Mouse (Mus musculus) Patski (cell line): Measurements from ENCODE around the gene Rab21. TPM values are rescaled to one million over a fixed set of nuclear protein-coding genes. Genes with fewer than 3 reads are reported as not detected.

Source experiments
- ATAC-seq: fragments of 100-300 bp; one replicate; pipeline ENCODE4 v1.8.0; 2021
- CTCF ChIA-PET: fragments of 350-600 bp; sonication (Branson Sonifier 250); formaldehyde crosslinking; loops from one replicate; lab custom pipeline; 2022; ENCODE audit warnings: inconsistent platforms; lab: Charles Lee
- POLR2A ChIA-PET: fragments of 350-600 bp; sonication (Branson Sonifier 250); formaldehyde crosslinking; loops from one replicate; lab custom pipeline; 2022; ENCODE audit warnings: antibody characterized with exemption, inconsistent platforms; lab: Charles Lee
- DNase-seq: peaks from one replicate; pipeline ENCODE4 v3.0.0-alpha.2; 2011; ENCODE audit warnings: low read depth, low spot score
- H3K27me3 ChIP-seq: fragments of 371-371 bp; one replicate; pipeline ENCODE4 v1.5.1; 2021
- CTCF ChIP-seq: fragments of 100-300 bp; IDR thresholded peaks from one replicate; pipeline ENCODE4 v1.5.1; 2021
- in situ Hi-C: fragments of 300-500 bp; cut with MboI; formaldehyde crosslinking; loops from 3 replicates; pipeline ENCODE4 v1.11.1; 2018; ENCODE audit warnings: low pct_unique_long_range_greater_than_20kb, mixed read lengths
- polyA plus RNA-seq: library from polyadenylated mRNA; unstranded; gene quantifications from one replicate; pipeline ENCODE4 v1.2.3, GENCODE M21; 2021

The Rab21 gene
- 58.2 TPM for polyA plus RNA-seq

GRCm38 (mm10) chr10:115315473-115316171 is at the start of gene Rab21:
TSS of gene Rab21 (minus strand) at chr10:115315594.
- CTCF ChIA-PET = interaction anchor here (1.0 kb wide), 2 partner anchors 54 to 91 kb away, joined by 3 read pairs; no protein-coding TSS in a partner anchor
- ATAC-seq = peak; percentile 92
- TF ChIP-seq CTCF = no peak
- POLR2A ChIA-PET = interaction anchor here (0.7 to 1.6 kb wide), 6 partner anchors 10 to 71 kb away, joined by 3 to 5 read pairs (median 3); partner anchors contain the start of gene Tmem19
- peak; percentile 62 for DNase-seq
- H3K27me3 ChIP-seq = no peaks in the 10 kb centered on the region
- in situ Hi-C loops = no loop called here

GRCm38 (mm10) chr10:115363151-115363550 is 47.8 kb upstream of the Rab21 start:
- POLR2A ChIA-PET = interaction anchor here (1.5 to 1.7 kb wide), 2 partner anchors 21 to 48 kb away, joined by 4 to 7 read pairs; partner anchors contain the start of genes Rab21, Thap2 and Zfc3h1
- DNase-seq = no peak
- no peak for ATAC-seq
- H3K27me3 ChIP-seq = no peaks in the 10 kb centered on the region
- TF ChIP-seq CTCF = no peak
- in situ Hi-C loops = no loop called here
- CTCF ChIA-PET = interaction anchor here (1.1 to 1.7 kb wide), 2 partner anchors 10 to 19 kb away, joined by 3 to 6 read pairs; no protein-coding TSS in a partner anchor

GRCm38 (mm10) chr10:115362623-115362964 is 47.2 kb upstream of the Rab21 start:
- CTCF ChIA-PET = interaction anchor here (1.1 to 1.7 kb wide), 2 partner anchors 9 to 20 kb away, joined by 3 to 6 read pairs; no protein-coding TSS in a partner anchor
- TF ChIP-seq CTCF = no peak

GRCm38 (mm10) chr10:115361840-115362622 is 46.6 kb upstream of the Rab21 start, which contains the start of gene Tmem19:
TSS of gene Tmem19 (minus strand) at chr10:115362501.
- H3K27me3 ChIP-seq = no peaks in the 10 kb centered on the region
- ChIA-PET POLR2A (interaction anchor here (1.5 to 1.7 kb wide), 2 partner anchors 23 to 47 kb away, joined by 4 to 7 read pairs; partner anchors contain the start of genes Rab21, Thap2 and Zfc3h1), CTCF (interaction anchor here (1.1 to 1.7 kb wide), 2 partner anchors 9 to 21 kb away, joined by 3 to 6 read pairs; no protein-coding TSS in a partner anchor)
- ATAC-seq = peak; percentile 98
- in situ Hi-C loops = no loop called here
- TF ChIP-seq CTCF = no peak
- peak; percentile 69 for DNase-seq

More at GRCm38 (mm10) chr10:115362623-115362964, 47.2 kb upstream of the Rab21 start:
- ATAC-seq (peak; percentile 26), DNase-seq (no peak)
- in situ Hi-C loops = no loop called here
- no peaks in the 10 kb centered on the region for H3K27me3 ChIP-seq
- POLR2A ChIA-PET = interaction anchor here (1.5 to 1.7 kb wide), 2 partner anchors 22 to 47 kb away, joined by 4 to 7 read pairs; partner anchors contain the start of genes Rab21, Thap2 and Zfc3h1

- ATAC-seq (no peak), DNase-seq (no peak)
- POLR2A ChIA-PET = no interaction called here
- no peaks in the 10 kb centered on the region for H3K27me3 ChIP-seq
- in situ Hi-C loops = no loop called here
- CTCF ChIA-PET = no interaction called here
- no peak for TF ChIP-seq CTCF
Observed at GRCm38 (mm10) chr10:115359066-115359465, 43.7 kb upstream of the Rab21 start.

GRCm38 (mm10) chr10:115358216-115358919 is 43.0 kb upstream of the Rab21 start:
- DNase-seq = no peak
- ChIA-PET POLR2A (no interaction called here), CTCF (no interaction called here)
- no peak for TF ChIP-seq CTCF
- H3K27me3 ChIP-seq = no peaks in the 10 kb centered on the region
- in situ Hi-C loops = no loop called here
- no peak for ATAC-seq

- in situ Hi-C loops = no loop called here
- DNase-seq (no peak), ATAC-seq (no peak)
- CTCF ChIA-PET = interaction anchor here (1.4 kb wide), 1 partner anchor 10 kb away, joined by 5 read pairs; no protein-coding TSS in a partner anchor
- no peak for TF ChIP-seq CTCF
- POLR2A ChIA-PET = no interaction called here
- H3K27me3 ChIP-seq = no peaks in the 10 kb centered on the region
Observed at GRCm38 (mm10) chr10:115356106-115356505, 40.7 kb upstream of the Rab21 start.

- no peaks in the 10 kb centered on the region for H3K27me3 ChIP-seq
- no peak for DNase-seq
- no peak for ATAC-seq
- POLR2A ChIA-PET = no interaction called here
- CTCF ChIA-PET = interaction anchor here (1.4 kb wide), 1 partner anchor 11 kb away, joined by 5 read pairs; no protein-coding TSS in a partner anchor
- in situ Hi-C loops = no loop called here
- TF ChIP-seq CTCF = no peak
Observed at GRCm38 (mm10) chr10:115355016-115355415, 39.6 kb upstream of the Rab21 start.

GRCm38 (mm10) chr10:115354553-115354952 is 39.2 kb upstream of the Rab21 start:
- in situ Hi-C loops = no loop called here
- no peak for TF ChIP-seq CTCF
- no peaks in the 10 kb centered on the region for H3K27me3 ChIP-seq
- ChIA-PET CTCF (no interaction called here), POLR2A (no interaction called here)
- ATAC-seq (no peak), DNase-seq (no peak)
